Mouse (Mus musculus) embryonic stem cell, embryonic (primary cell): ENCODE measurements around the gene Ift52.

ENCODE experiments used
- CTCF ChIA-PET, 4 experiments: fragments of 300-600 bp in 2 of 4; fragments of 350-600 bp in 2 of 4; sonication (Branson Sonifier 250); formaldehyde crosslinking; loops; one replicate each; lab custom pipeline; 2022; ENCODE audit warnings: inconsistent platforms in 2 of 4; lab: Charles Lee
- POLR2A ChIA-PET, 4 experiments: fragments of 300-600 bp in 2 of 4; fragments of 350-600 bp in 2 of 4; sonication (Branson Sonifier 250); formaldehyde crosslinking; loops; one replicate each; lab custom pipeline; 2022; ENCODE audit warnings: antibody characterized with exemption in 4 of 4, inconsistent platforms in 1 of 4; lab: Charles Lee

The Ift52 gene

DNA sequence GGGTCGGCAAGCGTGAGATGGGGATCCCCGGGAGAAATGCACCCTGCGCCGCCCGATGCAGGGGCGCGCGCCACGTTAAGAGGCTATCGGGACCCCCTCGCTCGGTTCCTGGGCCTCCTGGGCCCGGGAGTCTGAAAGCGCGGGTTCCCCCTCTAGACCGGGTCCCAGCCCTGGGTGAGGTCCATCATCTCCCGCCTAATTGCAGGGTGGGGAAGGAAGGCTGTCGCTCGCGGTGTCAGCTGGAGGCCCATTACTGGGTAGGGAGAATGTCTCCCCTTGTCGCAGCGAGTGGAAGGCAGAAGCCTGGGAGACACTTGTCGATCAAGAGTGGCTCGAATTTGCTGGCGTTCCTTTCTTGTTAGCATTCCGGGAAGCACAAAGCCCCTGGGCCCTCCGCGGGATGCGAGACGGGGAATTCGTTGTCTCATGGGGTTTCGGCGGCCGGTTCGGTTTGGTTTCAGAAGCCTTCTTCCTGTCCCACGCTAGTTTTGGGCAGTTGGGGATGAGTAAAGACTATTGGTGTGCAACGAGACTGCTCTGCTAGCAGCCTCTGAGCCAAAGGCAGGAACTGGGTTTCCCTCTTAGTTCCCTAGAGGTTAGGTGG, 37.8 kb downstream of the Ift52 start:
- POLR2A ChIA-PET: interaction anchor here (0.9 to 44.5 kb wide), 17 partner anchors 3 to 124 kb away, joined by 3 to 2437 read pairs (median 7); partner anchors contain the start of genes Gtsf1l (in 2 of the 4), Ift52 (in 1 of the 4), Mybl2 (in 1 of the 4) and Srsf6 (in 1 of the 4)
- CTCF ChIA-PET: no interaction called here

DNA sequence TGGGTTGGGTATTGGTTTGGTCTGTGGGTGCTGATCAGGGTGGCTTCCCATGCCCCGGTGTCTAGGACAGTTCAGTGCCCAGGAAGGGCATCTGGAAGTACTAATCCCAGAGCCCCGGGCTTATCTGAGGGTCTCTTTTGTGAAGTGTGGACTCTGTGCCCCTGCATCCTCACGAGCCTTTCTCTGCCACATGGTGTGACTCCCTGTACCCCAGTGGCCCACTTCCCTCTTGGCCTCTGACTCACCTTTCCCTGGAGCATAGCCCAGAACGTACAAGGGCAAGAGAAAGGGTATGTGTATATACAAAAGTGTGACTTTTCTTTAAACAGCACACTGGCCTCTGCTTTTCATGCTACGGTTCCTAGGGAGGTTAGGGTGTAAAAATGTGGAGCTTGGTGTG, 38.6 kb downstream of the Ift52 start:
- POLR2A ChIA-PET: interaction anchor here (0.6 to 44.5 kb wide), 15 partner anchors 2 to 364 kb away, joined by 3 to 2437 read pairs (median 105); partner anchors contain the start of genes Gtsf1l (in 2 of the 4), Mybl2 (in 2 of the 4) and Ift52 (in 1 of the 4)

DNA sequence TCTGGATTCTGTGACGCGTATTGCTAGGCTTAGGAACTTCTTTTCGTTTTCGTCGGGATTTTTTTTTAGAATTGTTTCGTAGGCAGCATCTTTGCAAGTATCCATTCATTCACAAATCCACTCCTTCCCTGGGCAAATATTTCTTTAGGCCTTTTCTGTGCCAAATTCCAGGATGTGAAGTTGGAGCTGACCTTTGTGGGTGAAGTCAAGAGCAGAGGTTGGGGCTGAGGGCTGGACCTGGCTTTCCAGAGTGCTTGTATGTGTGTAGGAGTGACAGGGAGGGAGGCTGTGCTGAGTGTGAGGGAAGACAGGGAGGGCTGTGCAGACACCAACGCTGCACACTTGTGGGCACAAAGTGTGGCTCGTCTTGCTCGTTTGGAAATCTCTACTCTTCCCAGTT, 39.4 kb downstream of the Ift52 start:
- POLR2A ChIA-PET: interaction anchor here (0.8 to 44.5 kb wide), 19 partner anchors 1 to 363 kb away, joined by 3 to 2437 read pairs (median 7); partner anchors contain the start of genes Gtsf1l (in 2 of the 4), Mybl2 (in 2 of the 4), Ift52 (in 1 of the 4) and Srsf6 (in 1 of the 4)
- CTCF ChIA-PET: interaction anchor here in 3 of 4 experiments (0.5 to 1.4 kb wide), 4 partner anchors 9 to 345 kb away, joined by 3 to 6 read pairs (median 4); no protein-coding TSS in a partner anchor

More for the DNA sequence above, 38.6 kb downstream of the Ift52 start:
- CTCF ChIA-PET: interaction anchor here in 1 of 4 experiments (1.2 kb wide), 1 partner anchor 24 kb away, joined by 4 read pairs; no protein-coding TSS in a partner anchor

DNA sequence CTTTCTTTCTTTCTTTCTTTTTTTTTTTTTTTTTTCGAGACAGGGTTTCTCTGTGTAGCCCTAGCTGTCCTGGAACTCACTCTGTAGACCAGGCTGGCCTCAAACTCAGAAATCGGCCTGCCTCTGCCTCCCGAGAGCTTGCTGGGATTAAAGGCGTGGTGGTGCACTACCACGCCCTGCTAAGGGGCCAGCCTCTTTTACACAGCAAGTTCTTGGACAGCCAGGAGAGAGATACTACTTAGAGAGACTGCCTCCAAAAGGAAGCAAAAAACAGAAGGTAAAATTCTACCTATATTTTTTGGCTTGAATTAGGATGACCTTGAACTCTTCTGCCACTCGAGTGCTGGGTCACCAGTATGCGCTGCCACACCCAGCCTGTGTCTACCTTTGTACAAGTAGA, 41.8 kb downstream of the Ift52 start:
- ChIA-PET CTCF (interaction anchor here in 2 of 4 experiments (0.7 to 1.5 kb wide), 3 partner anchors 12 to 60 kb away, joined by 3 to 8 read pairs (median 3); no protein-coding TSS in a partner anchor), POLR2A (interaction anchor here (0.6 to 44.5 kb wide), 18 partner anchors 1 to 399 kb away, joined by 4 to 2437 read pairs (median 62); partner anchors contain the start of genes Mybl2 (in 3 of the 4), Gtsf1l (in 2 of the 4) and Ift52 (in 1 of the 4))

DNA sequence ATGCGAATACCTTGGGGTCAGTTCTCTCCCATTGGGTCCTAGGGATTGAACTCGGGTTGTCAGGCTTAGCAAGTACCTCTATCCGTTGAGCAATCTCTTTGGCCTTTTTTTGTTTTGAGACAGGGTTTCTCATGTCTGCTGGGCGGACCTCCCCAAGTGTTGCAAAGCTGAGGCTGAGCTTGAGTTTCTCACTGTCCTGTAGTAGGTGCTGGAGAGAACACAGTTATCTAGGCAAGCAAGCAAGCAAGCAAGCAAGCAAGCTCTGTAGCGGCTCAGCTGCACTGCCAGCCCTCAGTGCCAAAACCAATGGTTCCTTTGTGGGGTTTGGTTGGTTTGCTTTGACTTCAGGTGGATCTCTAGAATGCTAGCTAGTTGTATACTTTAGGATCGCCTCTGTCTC, 43.5 kb downstream of the Ift52 start:
- ChIA-PET POLR2A (interaction anchor here (0.6 to 44.5 kb wide), 30 partner anchors 0 to 360 kb away, joined by 3 to 2437 read pairs (median 6); partner anchors contain the start of genes Mybl2 (in 3 of the 4), Gtsf1l (in 2 of the 4), Ift52 (in 1 of the 4) and L3mbtl1 (in 1 of the 4)), CTCF (interaction anchor here in 3 of 4 experiments (0.5 to 3.7 kb wide), 8 partner anchors 9 to 139 kb away, joined by 3 to 18 read pairs (median 3); no protein-coding TSS in a partner anchor)

DNA sequence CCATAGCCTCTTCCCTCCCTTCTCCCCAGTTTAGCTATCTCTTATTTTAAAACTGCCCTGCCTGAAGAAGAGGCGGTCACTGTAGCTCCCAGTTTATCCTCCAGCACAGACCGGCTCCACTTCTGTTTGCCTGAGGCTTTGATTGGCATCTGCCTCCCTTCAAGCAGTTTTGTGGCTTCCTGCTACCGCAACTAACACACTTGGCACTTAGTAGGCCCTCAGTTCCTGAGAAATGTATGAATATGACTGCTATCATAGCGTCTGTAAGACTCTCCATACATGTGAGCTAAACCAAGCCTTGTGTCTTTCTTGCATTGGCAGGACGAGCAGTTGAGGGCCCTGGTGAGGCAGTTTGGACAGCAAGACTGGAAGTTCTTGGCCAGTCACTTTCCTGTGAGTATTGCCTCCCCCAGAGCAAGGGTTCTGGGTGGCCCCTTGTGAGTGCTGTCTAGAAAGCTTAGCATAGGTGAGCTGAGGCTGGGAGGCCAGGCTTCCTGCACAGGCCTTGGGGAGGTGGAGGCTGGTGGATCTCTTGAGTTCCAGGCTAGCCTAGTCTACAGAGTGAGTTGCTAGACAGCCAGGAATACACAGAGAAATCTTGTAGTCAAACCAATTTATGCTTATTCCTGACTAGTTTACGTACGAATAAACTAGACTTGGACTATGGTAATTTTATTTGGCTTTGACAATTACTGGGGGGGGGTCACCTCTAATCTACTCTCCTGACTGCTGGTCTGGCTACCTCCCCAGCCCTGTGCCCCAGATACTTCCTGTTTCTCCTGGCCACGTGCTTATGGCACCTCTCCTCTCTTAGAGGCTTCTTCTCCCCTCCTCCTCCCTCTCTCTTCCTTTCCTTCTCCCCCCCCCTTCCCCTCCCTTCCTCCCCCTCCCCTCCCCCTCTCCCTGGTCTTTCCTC, 44.3 kb downstream of the Ift52 start:
- CTCF ChIA-PET: interaction anchor here in 2 of 4 experiments (0.6 to 3.7 kb wide), 8 partner anchors 9 to 63 kb away, joined by 3 to 18 read pairs (median 3); no protein-coding TSS in a partner anchor
- POLR2A ChIA-PET: interaction anchor here (0.5 to 44.5 kb wide), 43 partner anchors 1 to 1707 kb away, joined by 3 to 2437 read pairs (median 5); partner anchors contain the start of genes Mybl2 (in 3 of the 4), Gtsf1l (in 2 of the 4), Ift52 (in 1 of the 4) and L3mbtl1 (in 1 of the 4)

DNA sequence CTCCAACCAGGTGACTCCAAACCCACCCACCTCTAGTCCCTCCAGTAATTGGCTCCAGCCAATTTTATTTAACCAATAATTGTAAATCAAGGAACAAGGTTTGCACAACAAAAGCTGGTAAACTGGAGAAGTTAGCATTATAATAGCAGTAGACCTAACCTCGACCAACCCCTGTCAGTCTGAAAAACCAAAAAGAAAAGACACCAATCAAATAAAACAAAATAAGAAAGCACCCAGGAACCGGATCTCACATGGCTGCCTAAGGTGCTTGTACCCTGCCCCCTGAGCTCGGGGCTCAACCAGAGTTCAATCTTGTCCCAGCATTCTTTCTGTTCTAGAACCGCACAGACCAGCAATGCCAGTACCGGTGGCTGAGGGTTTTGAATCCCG, 45.0 kb downstream of the Ift52 start:
- POLR2A ChIA-PET: interaction anchor here (0.6 to 44.5 kb wide), 36 partner anchors 2 to 1500 kb away, joined by 3 to 2437 read pairs (median 7); partner anchors contain the start of genes Mybl2 (in 3 of the 4), Gtsf1l (in 2 of the 4), Ift52 (in 1 of the 4) and L3mbtl1 (in 1 of the 4)
- CTCF ChIA-PET: interaction anchor here in 3 of 4 experiments (0.6 to 3.7 kb wide), 10 partner anchors 8 to 1447 kb away, joined by 3 to 18 read pairs (median 4); no protein-coding TSS in a partner anchor

DNA sequence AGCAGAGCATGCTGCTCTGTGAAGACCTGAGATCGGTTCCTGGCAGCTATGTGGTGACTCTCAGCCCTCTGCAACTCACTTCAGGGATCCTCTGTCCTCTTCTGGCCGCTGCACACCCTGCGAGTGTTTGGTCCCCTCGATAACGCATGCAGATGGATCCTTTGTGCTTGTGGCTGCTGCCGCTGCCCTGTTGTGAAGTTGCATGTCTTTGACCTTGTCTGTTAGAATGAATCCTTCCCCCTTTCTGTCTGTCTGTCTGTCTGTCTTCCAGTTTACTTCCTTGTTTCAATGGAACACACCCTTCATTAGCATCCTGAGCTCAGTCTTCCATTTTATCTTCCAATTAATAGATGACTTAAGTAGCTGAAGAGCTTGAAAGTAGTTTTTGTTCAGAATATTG, 49.2 kb downstream of the Ift52 start:
- ChIA-PET CTCF (interaction anchor here (0.6 to 2.2 kb wide), 10 partner anchors 9 to 108 kb away, joined by 3 to 9 read pairs (median 4); no protein-coding TSS in a partner anchor), POLR2A (interaction anchor here (0.5 to 44.5 kb wide), 36 partner anchors 4 to 355 kb away, joined by 3 to 2437 read pairs (median 5); partner anchors contain the start of genes Mybl2 (in 3 of the 4), Gtsf1l (in 2 of the 4) and Ift52 (in 1 of the 4))

DNA sequence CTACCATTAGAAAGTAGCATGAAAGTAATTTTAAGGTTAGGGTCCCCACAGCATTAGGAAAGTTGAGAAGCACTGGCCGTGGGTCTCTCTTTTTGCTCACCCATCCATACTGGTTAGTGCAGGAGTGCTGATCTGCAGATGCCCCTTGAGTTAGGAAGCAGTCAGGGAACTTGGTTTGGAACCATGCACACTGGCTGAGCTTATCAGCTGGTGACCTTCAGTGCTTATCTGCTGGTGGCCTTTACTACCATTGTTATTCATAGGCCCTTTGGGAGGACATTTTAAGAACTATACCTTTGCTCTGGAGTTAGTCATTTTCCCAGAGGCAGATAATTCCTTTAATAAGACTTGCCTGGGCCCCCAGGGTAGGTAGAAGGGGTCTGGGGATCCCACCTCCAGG, 50.1 kb downstream of the Ift52 start:
- ChIA-PET CTCF (interaction anchor here in 3 of 4 experiments (0.9 to 2.2 kb wide), 7 partner anchors 11 to 68 kb away, joined by 3 to 9 read pairs (median 5); no protein-coding TSS in a partner anchor), POLR2A (interaction anchor here (0.8 to 44.5 kb wide), 32 partner anchors 3 to 352 kb away, joined by 3 to 2437 read pairs (median 5); partner anchors contain the start of genes Mybl2 (in 3 of the 4), Gtsf1l (in 2 of the 4) and Ift52 (in 2 of the 4))

DNA sequence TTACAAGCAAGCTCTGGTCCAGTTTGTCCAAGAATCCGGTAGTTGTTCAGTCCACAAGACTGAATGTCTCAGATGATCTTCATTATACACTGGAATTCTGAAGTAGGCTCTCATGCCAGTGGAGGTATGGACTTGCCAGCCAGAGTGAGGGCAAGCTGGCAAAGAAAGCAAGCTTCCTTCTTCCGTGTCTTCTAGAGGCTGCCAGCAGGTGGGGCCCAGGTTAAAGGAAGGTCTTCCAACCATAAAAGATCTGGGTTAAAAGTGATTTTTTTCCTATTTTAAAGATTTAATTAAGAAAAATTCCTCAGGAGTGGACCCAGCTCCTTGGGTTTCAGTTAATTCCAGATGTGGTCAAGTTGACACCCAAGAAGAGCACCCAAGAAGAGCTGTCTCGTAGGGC, 53.1 kb downstream of the Ift52 start:
- ChIA-PET CTCF (interaction anchor here in 2 of 4 experiments (0.6 to 2.2 kb wide), 4 partner anchors 9 to 37 kb away, joined by 3 to 7 read pairs (median 4); no protein-coding TSS in a partner anchor), POLR2A (interaction anchor here (0.7 to 44.5 kb wide), 15 partner anchors 0 to 138 kb away, joined by 3 to 2437 read pairs (median 5); partner anchors contain the start of genes Mybl2 (in 3 of the 4), Gtsf1l (in 2 of the 4) and Ift52 (in 1 of the 4))

DNA sequence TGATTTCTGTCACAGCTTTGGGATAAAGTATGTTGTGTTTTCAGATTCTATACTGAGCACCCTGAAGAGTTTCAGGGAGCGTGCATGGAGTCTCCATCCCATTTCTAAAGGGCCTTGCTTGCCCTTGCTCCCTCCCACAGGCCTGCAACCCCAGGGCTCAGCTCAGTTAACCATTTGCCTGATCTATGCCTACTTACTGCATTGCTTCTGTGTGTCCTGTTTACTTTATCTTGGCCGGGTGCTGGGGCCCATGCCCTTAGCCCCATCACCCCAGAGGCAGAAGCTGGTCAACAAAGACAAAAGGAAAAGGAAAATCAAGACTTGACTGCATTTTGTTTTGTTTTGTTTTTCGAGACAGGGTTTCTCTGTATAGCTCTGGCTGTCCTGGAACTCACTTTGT, 54.4 kb downstream of the Ift52 start:
- POLR2A ChIA-PET: interaction anchor here (0.6 to 44.5 kb wide), 11 partner anchors 2 to 140 kb away, joined by 3 to 2437 read pairs (median 1043); partner anchors contain the start of genes Mybl2 (in 3 of the 4), Gtsf1l (in 2 of the 4), Ift52 (in 1 of the 4) and Srsf6 (in 1 of the 4)

DNA sequence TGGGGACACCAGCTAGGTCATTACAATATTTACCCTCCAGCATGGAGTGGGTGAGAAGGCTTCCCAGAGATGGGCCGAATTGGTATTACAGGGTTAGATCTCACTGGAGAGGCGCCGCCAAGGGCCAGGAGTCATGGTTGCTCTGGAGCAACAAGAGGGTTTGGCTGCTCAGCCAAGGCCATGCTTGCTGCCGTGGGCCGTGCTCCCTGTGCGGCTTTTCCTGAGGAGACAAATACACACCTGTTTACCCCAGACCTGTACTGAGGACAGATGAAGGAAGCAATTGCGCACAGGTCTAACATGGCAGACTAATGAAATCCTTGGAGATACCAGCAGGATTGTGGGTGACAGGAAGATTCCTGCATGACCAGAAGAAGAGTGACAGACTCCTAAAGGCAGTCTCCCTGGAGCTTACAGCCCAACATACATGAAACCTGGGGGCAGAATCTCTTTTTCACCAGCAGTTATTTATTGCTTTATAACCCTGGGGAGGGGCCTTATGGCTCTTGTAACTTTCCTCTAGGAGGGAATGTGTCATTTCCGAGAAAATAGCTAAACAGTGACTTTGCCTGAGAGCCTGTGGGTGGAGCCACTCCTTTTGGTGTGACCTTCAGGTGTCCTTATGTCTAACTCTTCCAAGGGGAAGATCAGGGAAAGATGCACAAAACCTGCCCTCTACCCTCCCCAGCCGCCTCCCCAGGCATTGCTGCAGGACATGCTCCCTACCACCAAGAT, 56.0 kb downstream of the Ift52 start:
- POLR2A ChIA-PET: interaction anchor here (0.6 to 44.5 kb wide), 24 partner anchors 3 to 347 kb away, joined by 3 to 2437 read pairs (median 6); partner anchors contain the start of genes Gtsf1l (in 3 of the 4), Mybl2 (in 3 of the 4) and Ift52 (in 1 of the 4)

More for the DNA sequence above, 54.4 kb downstream of the Ift52 start:
- CTCF ChIA-PET: interaction anchor here in 2 of 4 experiments (0.6 to 2.2 kb wide), 2 partner anchors 10 to 330 kb away, joined by 5 to 7 read pairs; no protein-coding TSS in a partner anchor

DNA sequence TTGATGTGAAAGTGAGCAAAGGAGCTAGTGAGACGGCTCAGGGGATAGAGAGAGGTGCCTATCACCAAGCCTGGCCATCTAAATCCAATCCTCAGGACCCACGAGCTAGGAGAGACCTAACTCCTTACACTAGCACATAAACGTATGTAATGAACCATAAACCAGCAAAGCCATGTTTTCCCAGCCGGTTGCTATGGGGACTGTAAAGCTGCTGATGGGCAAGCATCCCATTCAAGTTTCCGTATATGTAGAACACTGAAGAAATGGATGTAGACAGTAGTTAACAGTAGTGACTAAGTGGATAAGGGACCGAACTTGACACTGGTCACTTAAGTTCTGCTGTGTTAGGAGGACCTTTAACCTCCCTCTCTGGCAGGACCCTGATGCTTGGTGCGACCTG, 56.9 kb downstream of the Ift52 start:
- ChIA-PET POLR2A (interaction anchor here (0.6 to 44.5 kb wide), 26 partner anchors 3 to 345 kb away, joined by 3 to 2437 read pairs (median 5); partner anchors contain the start of genes Gtsf1l (in 3 of the 4), Mybl2 (in 3 of the 4) and Ift52 (in 1 of the 4)), CTCF (interaction anchor here in 2 of 4 experiments (0.6 to 2.1 kb wide), 3 partner anchors 12 to 23 kb away, joined by 3 to 7 read pairs (median 4); no protein-coding TSS in a partner anchor)

More for the DNA sequence above, 56.0 kb downstream of the Ift52 start:
- CTCF ChIA-PET: interaction anchor here in 1 of 4 experiments (0.9 to 2.1 kb wide), 2 partner anchors 11 to 16 kb away, joined by 4 to 7 read pairs; no protein-coding TSS in a partner anchor

DNA sequence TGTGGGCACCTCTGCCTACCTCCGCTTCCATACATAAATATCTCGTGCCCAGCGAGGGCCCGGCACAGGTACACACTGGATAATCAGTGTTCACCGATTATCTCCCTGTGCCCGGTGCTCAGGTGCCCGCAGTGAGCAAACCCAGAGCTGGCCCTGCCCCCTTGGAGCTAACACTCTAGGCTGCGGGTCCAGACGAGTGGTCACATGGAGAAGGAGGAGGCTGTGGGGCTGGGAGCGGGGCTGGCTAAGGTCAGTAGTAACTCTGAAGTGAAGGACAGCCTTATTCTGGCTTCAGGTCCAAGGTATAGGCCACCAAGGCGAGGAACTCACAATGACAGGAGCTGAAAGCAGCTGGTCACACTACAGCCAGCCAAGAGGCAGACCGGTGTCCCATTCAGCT, 57.7 kb downstream of the Ift52 start:
- POLR2A ChIA-PET: interaction anchor here (0.6 to 44.5 kb wide), 35 partner anchors 3 to 466 kb away, joined by 3 to 2437 read pairs (median 4); partner anchors contain the start of genes Mybl2 (in 4 of the 4), Gtsf1l (in 2 of the 4), Srsf6 (in 2 of the 4) and Ift52 (in 1 of the 4)
- CTCF ChIA-PET: interaction anchor here in 2 of 4 experiments (0.8 to 1.5 kb wide), 5 partner anchors 9 to 27 kb away, joined by 3 to 6 read pairs (median 4); no protein-coding TSS in a partner anchor

DNA sequence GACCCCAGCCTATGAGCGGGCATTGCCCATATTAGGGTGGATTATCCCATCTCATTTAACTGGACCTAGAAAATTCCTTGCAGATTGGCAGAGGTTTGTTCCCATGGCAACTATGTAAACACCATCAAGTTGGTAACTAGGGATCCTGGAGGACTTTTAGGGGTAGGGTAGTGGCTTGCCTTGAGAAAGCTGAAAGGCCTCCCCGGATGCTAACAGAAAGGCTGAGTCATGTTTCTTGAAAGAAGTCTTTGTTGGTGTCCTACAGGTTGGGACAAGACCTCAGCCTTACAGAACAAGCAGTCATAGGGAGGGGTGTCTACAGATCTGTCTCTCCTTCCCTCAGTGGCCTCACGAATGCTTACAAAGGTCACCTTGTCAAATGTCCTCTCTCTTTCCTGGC, 58.1 kb downstream of the Ift52 start:
- POLR2A ChIA-PET: interaction anchor here (0.5 to 44.5 kb wide), 35 partner anchors 2 to 344 kb away, joined by 3 to 2437 read pairs (median 4); partner anchors contain the start of genes Mybl2 (in 4 of the 4), Gtsf1l (in 2 of the 4), Srsf6 (in 2 of the 4) and Ift52 (in 1 of the 4)
- CTCF ChIA-PET: interaction anchor here in 2 of 4 experiments (0.8 to 1.5 kb wide), 6 partner anchors 9 to 27 kb away, joined by 3 to 6 read pairs (median 4); no protein-coding TSS in a partner anchor
